Mouse (Mus musculus): ENCODE measurements around the gene Rad9a.

DNA sequence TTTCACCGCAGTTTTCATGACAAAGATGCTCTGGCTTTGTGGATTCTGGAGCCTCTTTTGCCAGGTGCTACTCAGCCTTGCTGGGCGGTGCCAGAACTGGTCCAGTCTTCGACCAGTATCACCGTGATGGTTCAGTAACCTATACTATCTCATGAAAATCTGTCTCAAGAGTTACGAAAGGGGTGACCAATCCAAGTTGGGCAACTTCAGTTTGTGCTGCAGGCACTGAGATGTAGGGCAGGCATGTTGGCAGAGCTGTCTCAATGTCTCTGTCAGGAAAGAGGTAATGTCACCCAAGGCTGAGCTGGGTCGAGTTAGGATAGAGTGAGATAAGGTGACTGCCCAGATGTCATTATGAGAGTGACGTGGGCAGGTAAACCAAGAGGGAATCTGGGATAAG, 21.1 kb downstream of the Rad9a start:
- TF ChIP-seq POLR2A (IDR thresholded peaks at IDR 0.05; ENCODE audit: insufficient read depth, low read depth, low read length) = no peak
- no peak for TF ChIP-seq CTCF (IDR thresholded peaks at IDR 0.05)
- no peak for TF ChIP-seq EP300 (IDR thresholded peaks at IDR 0.05; ENCODE audit: insufficient read depth, low read depth, low read length)

Measured in heart, adult 2 months (tissue).